Mouse (Mus musculus) liver, embryonic 14.5 days (tissue): ENCODE data around the gene Nedd4. TPM values are rescaled to one million over a fixed set of nuclear protein-coding genes. Genes with fewer than 3 reads are reported as not detected.

Experiments used
- ATAC-seq: fragments of 200-750 bp; cut with Nextera tagmentation; 2 replicates; pipeline ENCODE4 v1.8.0; 2017; ENCODE audit warnings: moderate number of reproducible peaks, mild to moderate bottlenecking, moderate library complexity; ENCODE audit not compliant: insufficient read depth
- DNase-seq, 3 experiments: peaks; one replicate each; pipeline ENCODE4 v3.0.0-alpha.2; 2012 to 2013; ENCODE audit warnings: low read depth in 3 of 3, low spot score in 3 of 3
- H3K27ac ChIP-seq: fragments of 300-500 bp; sonication (generic); 2 replicates; pipeline ENCODE4 v1.5.1; 2014; ENCODE audit warnings: moderate library complexity, mild to moderate bottlenecking, control low read depth, inconsistent platforms
- H3K27me3 ChIP-seq: fragments of 300-500 bp; sonication (generic); 2 replicates; pipeline ENCODE4 v1.6.1; 2014; ENCODE audit warnings: mild to moderate bottlenecking, low read length, moderate library complexity; ENCODE audit not compliant: control insufficient read depth, insufficient read depth
- H3K36me3 ChIP-seq: fragments of 300-500 bp; sonication (generic); replicated peaks from 2 replicates; pipeline ENCODE4 v1.6.1; 2014; ENCODE audit warnings: low read depth; ENCODE audit not compliant: control insufficient read depth, insufficient read depth
- H3K4me1 ChIP-seq, 2 experiments: fragments of 200-500 bp in 1 of 2; fragments of 300-500 bp in 1 of 2; sonication (generic) in 1 of 2; replicated peaks; 2 replicates each; pipeline ENCODE4 v1.6.1; 2012 to 2014; ENCODE audit warnings: antibody characterized with exemption in 1 of 2, inconsistent platforms in 1 of 2, low read length in 1 of 2; ENCODE audit not compliant: control insufficient read depth in 2 of 2, insufficient read depth in 2 of 2
- H3K4me2 ChIP-seq: fragments of 300-500 bp; sonication (generic); 2 replicates; pipeline ENCODE4 v1.6.1; 2014; ENCODE audit warnings: low read depth, mild to moderate bottlenecking, control low read depth, moderate library complexity
- H3K4me3 ChIP-seq, 2 experiments: fragments of 200-500 bp in 1 of 2; fragments of 300-500 bp in 1 of 2; sonication (generic) in 1 of 2; 2 replicates each; pipeline ENCODE4 v1.5.1; 2012 to 2014; ENCODE audit warnings: low read depth in 2 of 2, low read length in 2 of 2, mild to moderate bottlenecking in 2 of 2, control low read depth in 1 of 2, inconsistent platforms in 1 of 2, moderate library complexity in 1 of 2; ENCODE audit not compliant: insufficient read depth in 1 of 2
- H3K9ac ChIP-seq: fragments of 300-500 bp; sonication (generic); replicated peaks from 2 replicates; pipeline ENCODE4 v1.6.1; 2014; ENCODE audit warnings: mild to moderate bottlenecking, control low read depth, moderate library complexity
- H3K9me3 ChIP-seq: fragments of 300-500 bp; sonication (generic); 2 replicates; pipeline ENCODE4 v1.6.1; 2016; ENCODE audit warnings: low read length, mixed read lengths; ENCODE audit not compliant: control insufficient read depth
- CTCF ChIP-seq: IDR thresholded peaks from 2 replicates; pipeline ENCODE4 v1.5.1; 2016; ENCODE audit warnings: antibody characterized with exemption, low read depth, control low read depth
- EP300 ChIP-seq: IDR thresholded peaks from 2 replicates; pipeline ENCODE4 v1.6.1; 2016; ENCODE audit warnings: antibody characterized with exemption, low read depth
- WGBS: fragments of 180-500 bp; shearing (Covaris S2); extraction: QIAGEN DNeasy Blood & Tissue Kit; methylation state at CpG from one replicate; pipeline ENCODE4 v1.1.7; 2014; ENCODE audit not compliant: insufficient replicate concordance; 5-methylcytosine and 5-hydroxymethylcytosine counted together
- polyA plus RNA-seq, 2 experiments: library from polyadenylated mRNA; depleted of rRNA in 1 of 2; stranded (reverse) in 1 of 2; unstranded in 1 of 2; fragments of >200 nt; fragmentation: Nextera tagmentation in 1 of 2; extraction: Ambion mirVana in 1 of 2; gene quantifications; 2 replicates each; pipeline versions ENCODE4 v1.2.1 to v1.2.3; 2012 to 2014

The Nedd4 gene
- polyA plus RNA-seq, 2 experiments: 86.9 to 87.8 TPM

GRCm38 (mm10) chr9:72697779-72698178 is 35.6 kb downstream of the Nedd4 start:
- Histone ChIP-seq H3K4me2 (no peak overlapping the region), H3K9ac (no peak overlapping the region), H3K36me3 (peaks cover 51% of the 10 kb centered on the region), H3K4me3 (no peak overlapping the region), H3K27ac (no peak overlapping the region), H3K27me3 (no peaks in the 10 kb centered on the region), H3K4me1 (peaks cover 18 to 25% of the 10 kb centered on the region in 2 experiments), H3K9me3 (no peaks in the 10 kb centered on the region)
- DNase-seq: no peak
- 83% methylated on average over 4 of the region's 4 CpGs for WGBS
- no peak for TF ChIP-seq EP300
- ATAC-seq: no peak

GRCm38 (mm10) chr9:72699702-72700101 is 37.6 kb downstream of the Nedd4 start:
- peak; percentile 92 for ATAC-seq
- TF ChIP-seq CTCF (no peak), EP300 (0 out of 2 replicates have a peak, but pooled peaks have one; percentile 45)
- 9% methylated on average over 3 of the region's 3 CpGs for WGBS
- Histone ChIP-seq H3K36me3 (peaks cover 53% of the 10 kb centered on the region), H3K4me3 (no peak overlapping the region), H3K4me1 (peaks cover 18 to 25% of the 10 kb centered on the region in 2 experiments), H3K9ac (no peak overlapping the region), H3K27ac (no peak overlapping the region), H3K9me3 (no peaks in the 10 kb centered on the region), H3K27me3 (no peaks in the 10 kb centered on the region), H3K4me2 (no peak overlapping the region)
- peak; percentile 46 to 52 (median 51) for DNase-seq

- no peak overlapping the region for H3K4me3 ChIP-seq
- DNase-seq: no peak
- peaks cover 53% of the 10 kb centered on the region for H3K36me3 ChIP-seq
- no peak overlapping the region for H3K4me2 ChIP-seq
- whole genome bisulfite sequencing: 68% methylated on average over 8 of the region's 8 CpGs
- peaks cover 18 to 25% of the 10 kb centered on the region in 2 experiments for H3K4me1 ChIP-seq
- H3K27ac ChIP-seq: no peak overlapping the region
- H3K9me3 ChIP-seq: no peaks in the 10 kb centered on the region
- H3K9ac ChIP-seq: no peak overlapping the region
- no peak for ATAC-seq
- no peaks in the 10 kb centered on the region for H3K27me3 ChIP-seq
- TF ChIP-seq EP300 (no peak), CTCF (no peak)
These were observed 39.3 kb downstream of the Nedd4 start for GRCm38 (mm10) chr9:72701441-72701840.

- H3K4me2 ChIP-seq: no peak overlapping the region
- no peak for ATAC-seq
- H3K36me3 ChIP-seq: peaks cover 58% of the 10 kb centered on the region
- no peaks in the 10 kb centered on the region for H3K27me3 ChIP-seq
- whole genome bisulfite sequencing: 89% methylated on average over 2 of the region's 2 CpGs
- H3K9me3 ChIP-seq: no peaks in the 10 kb centered on the region
- no peak overlapping the region for H3K27ac ChIP-seq
- H3K4me1 ChIP-seq: peaks cover 18 to 25% of the 10 kb centered on the region in 2 experiments
- no peak for TF ChIP-seq EP300
- no peak for TF ChIP-seq CTCF
- no peak overlapping the region for H3K9ac ChIP-seq
- no peak for DNase-seq
- H3K4me3 ChIP-seq: no peak overlapping the region
These were observed 39.9 kb downstream of the Nedd4 start for GRCm38 (mm10) chr9:72702075-72702474.

GRCm38 (mm10) chr9:72703142-72703541 is 41.0 kb downstream of the Nedd4 start:
- no peaks in the 10 kb centered on the region for H3K27me3 ChIP-seq
- DNase-seq (no peak), ATAC-seq (no peak)
- H3K9ac ChIP-seq: no peak overlapping the region
- H3K4me2 ChIP-seq: no peak overlapping the region
- WGBS: 78% methylated on average over 4 of the region's 4 CpGs
- TF ChIP-seq EP300 (no peak), CTCF (no peak)
- no peaks in the 10 kb centered on the region for H3K9me3 ChIP-seq
- H3K4me1 ChIP-seq: peaks cover 18 to 21% of the 10 kb centered on the region in 2 experiments
- no peak overlapping the region for H3K4me3 ChIP-seq
- peaks cover 59% of the 10 kb centered on the region for H3K36me3 ChIP-seq
- H3K27ac ChIP-seq: no peak overlapping the region
